Mouse (Mus musculus) cortical plate, adult 2 months (tissue): ENCODE measurements around the gene Fam198a.
A peak's percentile ranks its signal among the peaks of the same experiment; 100 is the strongest.

Experiments
- CTCF ChIP-seq: fragments of 200-500 bp; IDR thresholded peaks from 2 replicates; pipeline ENCODE4 v1.5.1; 2011; ENCODE audit warnings: mild to moderate bottlenecking, control low read depth, low read length; ENCODE audit not compliant: insufficient read depth; ENCODE audit errors: extremely low read depth
- POLR2A ChIP-seq: fragments of 200-500 bp; IDR thresholded peaks from 2 replicates; pipeline ENCODE4 v1.6.1; 2011; ENCODE audit warnings: mild to moderate bottlenecking, low read length, control low read depth; ENCODE audit not compliant: insufficient read depth; ENCODE audit errors: extremely low read depth

GRCm38 (mm10) chr9:121995508-121996131 is 44.8 kb downstream of the Fam198a start:
- no peak for TF ChIP-seq CTCF
- peak; percentile 63; the same call in 1 of the 2 replicates for TF ChIP-seq POLR2A
